Mouse (Mus musculus): ENCODE measurements around the gene Ispd.

DNA sequence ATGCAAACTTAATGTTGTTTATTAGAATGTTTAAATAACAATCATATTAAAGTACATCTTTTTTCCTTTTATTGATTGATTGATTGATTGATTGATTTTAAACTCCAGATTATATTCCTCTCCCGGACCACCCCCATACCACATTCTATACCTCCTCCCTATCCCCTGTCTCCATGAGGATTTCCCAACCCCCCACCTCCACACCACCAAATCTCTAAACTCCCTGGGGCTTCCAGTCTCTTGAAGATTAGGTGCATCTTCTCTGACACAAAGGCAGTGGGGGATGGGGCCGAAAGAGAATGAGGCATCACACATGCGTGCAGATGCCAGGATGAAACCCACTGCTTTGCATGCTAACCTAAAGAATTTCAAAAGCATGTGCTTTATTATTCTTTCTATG lies 283.5 kb downstream of the Ispd start:
- TF ChIP-seq CTCF (IDR thresholded peaks at IDR 0.05; ENCODE audit: insufficient read depth, low read depth, low read length) (no peak), POLR2A (IDR thresholded peaks at IDR 0.05; ENCODE audit: insufficient read depth, low read depth, low read length) (no peak)

All from olfactory bulb, adult 2 months (tissue).